11 mouse cellular contexts compared by ENCODE assay signal in the genomic region with DNA sequence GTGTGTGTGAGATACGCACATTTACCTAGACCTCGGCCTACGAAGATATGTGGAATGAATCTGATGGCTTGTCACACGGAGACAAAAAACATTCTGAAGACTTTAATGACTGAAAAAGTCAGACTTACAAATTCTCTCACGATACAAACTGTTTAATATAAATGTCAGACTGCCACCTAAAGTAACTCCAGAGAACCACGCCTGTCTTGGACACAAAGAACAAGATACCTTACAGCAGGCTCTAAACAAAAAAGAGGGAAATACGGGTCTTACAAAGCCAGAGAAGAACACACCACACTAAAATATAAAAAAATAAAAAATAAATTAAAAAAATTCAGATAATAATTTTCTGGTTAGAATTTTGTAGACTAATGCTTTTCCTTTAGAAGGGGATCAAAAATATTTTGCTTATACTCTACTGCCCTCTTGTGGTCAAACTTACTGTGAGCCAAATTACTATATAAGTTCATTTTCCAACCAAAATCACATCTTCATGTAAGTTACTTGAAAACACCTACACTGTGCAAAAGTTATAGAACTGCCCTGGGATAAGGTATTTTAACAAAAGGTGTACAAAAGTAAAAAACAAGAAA. TPM values are rescaled to one million over a fixed set of nuclear protein-coding genes. Genes with fewer than 3 reads are reported as not detected.
DNase-seq lines count a peak whose midpoint lies in the region; ATAC-seq lines count a peak whose summit lies in the region.
"Had no signal": no experiment of that assay in that cellular context is flagged by ENCODE, and none has a peak within 500 bp of the region (broad histone marks: within the 10 kb centered on the region; RNA-seq: fewer than 3 reads in every experiment).

No protein-coding gene starts in this region.

- H3K4me1 ChIP-seq in hindbrain, embryonic 14.5 days (replicated peaks; ENCODE audit: control insufficient read depth, insufficient read depth, low read length): no peaks in the 10 kb centered on the region
- H3K4me1 ChIP-seq in hindbrain, embryonic 10.5 days (replicated peaks): peaks cover 9% of the 10 kb centered on the region

- no peak overlapping the region for H3K9ac ChIP-seq in hindbrain, embryonic 14.5 days

- H3K9me3 ChIP-seq in hindbrain, embryonic 14.5 days (ENCODE audit: control insufficient read depth, low read length): no peaks in the 10 kb centered on the region
- no peaks in the 10 kb centered on the region for H3K9me3 ChIP-seq in hindbrain, embryonic 10.5 days

- H3K4me3 ChIP-seq in hindbrain, embryonic 14.5 days (replicated peaks; ENCODE audit: low read length): no peak overlapping the region
- no peak overlapping the region for H3K4me3 ChIP-seq in hindbrain, embryonic 10.5 days
- H3K4me3 ChIP-seq: myocyte had no signal

- DNase-seq in hindbrain, embryonic 14.5 days (ENCODE audit: low spot score): peak; percentile 92
- no peak for DNase-seq in hindbrain, embryonic 10.5 days (ENCODE audit: low spot score)
- peak; percentile 63 for DNase-seq in thymus, postnatal 0 days (ENCODE audit: low spot score)
- DNase-seq in thymus, postnatal 25 days: no peak
- DNase-seq in embryo, embryonic 11 days: peak; percentile 77
- peak; percentile 62 for DNase-seq in splenic B cell, adult 2 months (ENCODE audit: low read depth, low spot score)
- DNase-seq in yolk sac, embryonic 10.5 days (ENCODE audit: low spot score): no peak
- DNase-seq in kidney, adult 11 months: no peak
- DNase-seq: adrenal gland, postnatal 14 days; layer of hippocampus, postnatal 36 days had no signal

- ATAC-seq in hindbrain, embryonic 14.5 days (ENCODE audit: low FRiP score): no peak

- peaks cover 60% of the 10 kb centered on the region for H3K36me3 ChIP-seq in hindbrain, embryonic 14.5 days (replicated peaks; ENCODE audit: control insufficient read depth, insufficient read depth)
- peaks cover 68% of the 10 kb centered on the region for H3K36me3 ChIP-seq in hindbrain, embryonic 10.5 days
- H3K36me3 ChIP-seq in splenic B cell, adult 2 months (ENCODE audit: control insufficient read depth, insufficient read depth, low read length, poor library complexity, severe bottlenecking): peaks cover 36% of the 10 kb centered on the region

- H3K27me3 ChIP-seq in hindbrain, embryonic 14.5 days (ENCODE audit: control insufficient read depth, insufficient read depth, low read length): no peaks in the 10 kb centered on the region
- no peaks in the 10 kb centered on the region for H3K27me3 ChIP-seq in hindbrain, embryonic 10.5 days (ENCODE audit: insufficient read depth, poor library complexity, severe bottlenecking)
- H3K27me3 ChIP-seq in splenic B cell, adult 2 months (ENCODE audit: control insufficient read depth, insufficient read depth, low read length, poor library complexity, severe bottlenecking): no peaks in the 10 kb centered on the region; the same call in 1 of the 2 replicates

- H3K27ac ChIP-seq in hindbrain, embryonic 14.5 days: no peak overlapping the region
- no peak overlapping the region for H3K27ac ChIP-seq in hindbrain, embryonic 10.5 days

- 58% methylated on average over 7 of the region's 7 CpGs for WGBS in hindbrain, embryonic 14.5 days
- 69% methylated on average over 7 of the region's 7 CpGs for WGBS in hindbrain, embryonic 10.5 days

- H3K4me2 ChIP-seq in hindbrain, embryonic 14.5 days (replicated peaks): no peak overlapping the region

RNA-seq across cellular contexts. Expression of gene Nsf, which starts 42.8 kb away (rescaled TPM):
- polyA plus RNA-seq in hindbrain, embryonic 14.5 days (2014; fragmentation: Nextera tagmentation; extraction: Ambion mirVana): 178 and 206 TPM in 2 replicates
- 53.1 and 54.3 TPM in 2 replicates for polyA plus RNA-seq in hindbrain, embryonic 10.5 days (2016; fragmentation: Nextera tagmentation; extraction: Ambion mirVana)
- 51.6 and 60.2 TPM in 2 replicates for polyA plus RNA-seq in thymus, postnatal 0 days (2015; fragmentation: Nextera tagmentation; extraction: Ambion mirVana)

RNA-seq across cellular contexts. Expression of gene Arf2, which starts 55.5 kb away (rescaled TPM):
- polyA plus RNA-seq in hindbrain, embryonic 14.5 days (2014; fragmentation: Nextera tagmentation; extraction: Ambion mirVana): 196 and 207 TPM in 2 replicates
- 99.1 and 116 TPM in 2 replicates for polyA plus RNA-seq in hindbrain, embryonic 10.5 days (2016; fragmentation: Nextera tagmentation; extraction: Ambion mirVana)
- polyA plus RNA-seq in thymus, postnatal 0 days (2015; fragmentation: Nextera tagmentation; extraction: Ambion mirVana): 42.2 and 49.6 TPM in 2 replicates

Comparison
In these comparisons a context has a peak if more than half of its experiments do, and no peak if none do; other contexts are left out.
1. DNase-seq: peak in hindbrain, embryonic 14.5 days (single experiment), thymus, postnatal 0 days (single experiment), embryo, embryonic 11 days (single experiment) and splenic B cell, adult 2 months (single experiment); none in hindbrain, embryonic 10.5 days (single experiment), thymus, postnatal 25 days (single experiment), yolk sac, embryonic 10.5 days (single experiment) and kidney, adult 11 months (single experiment).